Mouse (Mus musculus) urinary bladder, postnatal 14 days (tissue): ENCODE data around the gene Ptprd.

Experiments
- DNase-seq: peaks from one replicate; pipeline ENCODE4 v3.0.0; 2021; ENCODE audit warnings: low spot score

Ptprd gene

DNA sequence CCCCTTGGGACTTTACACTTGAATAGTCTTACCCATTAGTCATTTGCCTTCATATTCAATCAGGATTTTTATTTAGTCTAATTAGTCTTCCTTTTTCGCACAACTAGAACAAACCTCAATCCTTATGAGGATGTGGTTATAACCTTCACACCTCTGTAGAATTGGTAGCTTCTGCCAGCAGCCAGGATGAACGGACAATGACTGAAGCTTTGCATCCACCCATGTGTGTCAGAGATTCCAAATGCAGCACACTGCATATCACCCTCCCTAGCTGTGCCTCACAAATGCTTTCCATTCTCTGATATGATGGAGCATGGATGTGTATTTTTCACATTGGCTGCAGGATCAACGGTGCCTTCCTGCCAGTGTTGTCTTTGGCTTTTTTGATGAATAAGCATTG is 1898.0 kb downstream of the Ptprd start:
- DNase-seq = no peak

DNA sequence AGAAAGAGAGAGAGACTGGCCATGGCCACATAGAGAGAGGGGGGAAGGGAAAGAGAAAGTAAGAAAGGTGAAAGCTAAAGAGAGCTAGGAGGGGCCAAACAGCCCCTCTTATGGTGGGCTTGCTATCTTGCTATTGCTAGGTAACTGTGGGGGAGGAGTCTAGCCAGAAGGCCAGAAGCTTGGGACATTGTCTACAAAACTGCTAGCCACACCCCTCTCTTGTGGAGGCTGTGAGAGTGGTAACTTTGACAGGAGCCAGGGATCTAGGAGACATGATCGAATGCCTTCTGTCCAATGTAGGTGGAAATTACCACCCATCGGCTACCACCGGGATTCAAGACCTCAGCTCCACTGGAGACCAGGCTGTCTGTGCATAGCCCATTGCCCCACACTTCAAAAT is 1899.2 kb downstream of the Ptprd start:
- DNase-seq = no peak

DNA sequence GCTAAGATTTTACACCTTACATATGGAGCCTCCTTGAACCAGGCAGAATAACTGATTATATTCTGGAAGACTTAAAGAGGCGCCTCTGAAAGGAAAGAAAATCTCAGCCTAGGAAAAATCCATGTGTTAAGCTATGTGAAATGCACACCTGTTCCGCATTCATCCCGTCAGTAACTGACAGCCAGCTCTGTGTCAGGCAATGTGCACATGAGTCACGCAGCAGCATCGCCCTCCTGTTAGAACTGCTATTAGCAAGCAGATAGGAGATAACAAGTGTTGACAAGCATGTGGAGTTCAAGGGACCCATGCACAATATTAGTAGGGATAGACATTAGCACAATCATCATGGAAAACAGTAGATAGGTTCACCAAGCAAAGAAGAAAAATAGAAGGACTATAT is 1905.8 kb downstream of the Ptprd start:
- no peak for DNase-seq

DNA sequence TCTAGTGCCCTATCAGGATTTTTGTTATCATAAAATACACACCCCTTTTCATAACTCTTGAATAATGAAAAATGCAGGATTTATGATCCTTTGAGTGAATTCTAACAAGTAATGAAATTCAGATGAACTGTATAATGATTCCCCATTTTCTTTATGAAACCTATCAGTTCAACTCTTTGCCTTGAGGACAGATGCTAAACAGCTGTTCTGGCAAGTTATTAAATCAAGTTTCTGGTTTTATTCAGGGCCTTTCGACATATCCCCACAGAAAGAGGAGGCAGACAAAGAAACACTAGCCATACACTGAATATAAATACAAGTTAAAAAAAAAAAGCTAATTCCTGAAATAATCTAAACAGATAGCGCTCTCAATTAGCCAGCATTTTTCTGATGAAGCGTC is 1914.4 kb downstream of the Ptprd start:
- DNase-seq = no peak

DNA sequence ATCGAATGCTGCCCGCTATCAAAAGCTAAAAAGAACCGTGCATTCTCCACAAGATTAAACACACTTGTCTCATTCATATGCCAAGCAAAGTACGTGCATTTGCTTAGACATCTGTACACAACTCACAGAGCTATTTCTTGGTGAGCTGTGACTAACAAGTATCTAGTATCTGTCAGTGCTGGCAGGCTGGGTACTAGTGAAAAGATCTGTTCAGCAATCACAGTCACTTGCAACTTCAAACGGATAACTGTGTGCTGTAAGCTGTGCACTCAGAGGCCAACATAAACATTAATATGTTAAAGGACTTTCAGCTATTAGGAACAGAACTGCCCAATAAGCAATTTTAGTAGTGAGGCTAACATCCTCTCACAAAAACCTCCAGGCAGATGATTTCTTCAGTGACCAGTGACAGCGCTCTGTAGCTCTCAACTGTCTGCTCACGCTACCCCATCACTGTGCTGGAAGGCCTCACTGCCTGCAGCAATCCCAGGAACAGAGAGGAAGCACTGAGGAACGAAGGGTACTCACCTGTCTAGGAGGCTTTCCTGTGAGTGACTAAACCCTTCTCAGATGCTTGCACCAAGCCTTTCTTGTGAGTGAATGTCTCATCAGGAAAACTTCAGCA is 1918.9 kb downstream of the Ptprd start:
- no peak for DNase-seq

DNA sequence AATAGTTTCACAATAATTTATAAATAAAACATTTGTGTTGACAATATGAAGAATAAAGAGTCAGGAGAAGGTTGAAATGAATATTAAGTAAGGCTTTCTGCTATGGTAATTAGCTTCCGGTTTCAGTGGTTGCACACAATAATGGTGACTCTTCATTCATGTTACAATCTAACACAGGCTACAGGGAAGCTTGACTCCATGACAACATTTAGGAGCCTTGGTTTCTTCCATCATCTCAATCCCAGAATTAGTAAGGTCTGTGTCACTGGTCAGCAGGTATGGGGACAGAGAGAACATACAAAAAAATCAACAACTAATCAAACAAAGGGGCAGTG is 1921.3 kb downstream of the Ptprd start:
- DNase-seq = no peak

DNA sequence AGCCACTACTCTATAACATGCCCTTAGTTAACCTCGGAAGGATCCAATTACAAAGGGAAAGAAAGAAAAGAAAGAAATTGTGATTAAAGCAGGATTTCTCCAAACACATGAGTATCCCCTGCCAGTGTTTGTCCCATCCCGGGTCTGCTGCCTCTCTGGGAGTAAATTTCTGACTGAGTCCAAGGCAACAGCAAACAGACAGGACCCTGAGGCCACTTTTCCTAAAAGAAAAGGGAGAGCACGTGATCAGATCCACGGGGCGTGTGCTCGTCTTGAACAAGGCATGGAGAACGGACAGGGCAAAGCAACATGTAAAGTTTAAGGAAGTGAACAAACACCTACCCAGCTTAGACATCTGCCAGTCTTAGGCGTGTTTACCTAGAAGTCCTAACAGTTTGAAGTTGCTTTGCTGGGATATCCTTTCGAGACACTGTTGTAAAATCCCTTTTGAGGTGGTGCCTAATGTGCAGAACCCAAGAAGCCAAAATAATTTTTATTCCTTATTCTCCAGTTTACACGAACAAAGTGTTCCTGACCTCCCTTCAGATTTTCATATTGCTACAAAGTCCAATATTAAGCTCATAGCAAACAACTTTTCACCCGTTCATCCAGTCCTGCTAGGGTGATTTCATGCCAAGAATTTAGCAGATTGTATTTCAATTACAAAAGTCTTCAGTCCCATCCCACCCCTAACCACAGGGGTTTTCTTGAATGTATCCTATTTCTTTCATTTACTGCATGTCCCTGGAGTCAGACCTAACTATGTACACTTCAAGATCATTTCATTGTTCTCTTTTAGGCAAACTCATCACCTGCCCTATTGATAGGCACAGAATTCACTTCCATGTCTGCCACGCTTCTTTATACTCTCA is 1921.9 kb downstream of the Ptprd start:
- DNase-seq = no peak

DNA sequence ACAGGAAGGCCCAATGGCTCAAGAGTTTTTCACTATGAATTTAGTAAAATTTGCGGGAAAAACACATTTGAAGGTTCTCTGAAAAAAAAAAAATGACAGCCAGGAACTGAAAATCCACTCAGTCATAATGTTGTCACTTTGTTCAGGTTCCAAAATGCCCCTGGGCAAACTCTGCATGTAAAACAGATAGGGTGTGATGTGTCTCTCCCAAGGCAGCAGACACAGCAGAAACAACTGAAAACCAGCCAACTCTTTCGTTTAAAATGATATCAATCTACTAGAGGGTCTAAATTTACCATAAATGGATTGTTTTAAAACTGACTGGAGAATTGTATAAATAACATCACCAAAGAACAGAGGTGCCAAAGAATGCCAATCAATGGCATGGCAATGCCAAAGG is 1925.7 kb downstream of the Ptprd start:
- DNase-seq = no peak

DNA sequence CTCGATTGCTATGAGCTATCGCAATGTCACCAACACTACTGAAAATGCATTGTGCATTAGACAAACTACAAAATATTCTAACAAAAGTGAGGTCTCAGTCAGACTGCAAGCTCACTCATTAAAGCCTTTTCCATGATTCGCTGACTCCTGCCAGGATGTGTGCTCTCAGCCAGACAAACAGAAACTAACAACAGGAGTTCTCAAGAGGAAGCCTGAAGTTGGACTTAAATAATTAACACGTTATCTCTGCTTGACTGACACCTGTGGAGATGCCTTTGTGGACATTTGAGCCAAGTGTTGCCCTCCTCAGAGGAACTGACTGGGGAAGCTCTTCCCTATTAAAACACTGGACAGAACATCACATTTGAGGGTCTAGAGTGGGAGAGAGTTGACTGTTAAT is 1928.9 kb downstream of the Ptprd start:
- no peak for DNase-seq

DNA sequence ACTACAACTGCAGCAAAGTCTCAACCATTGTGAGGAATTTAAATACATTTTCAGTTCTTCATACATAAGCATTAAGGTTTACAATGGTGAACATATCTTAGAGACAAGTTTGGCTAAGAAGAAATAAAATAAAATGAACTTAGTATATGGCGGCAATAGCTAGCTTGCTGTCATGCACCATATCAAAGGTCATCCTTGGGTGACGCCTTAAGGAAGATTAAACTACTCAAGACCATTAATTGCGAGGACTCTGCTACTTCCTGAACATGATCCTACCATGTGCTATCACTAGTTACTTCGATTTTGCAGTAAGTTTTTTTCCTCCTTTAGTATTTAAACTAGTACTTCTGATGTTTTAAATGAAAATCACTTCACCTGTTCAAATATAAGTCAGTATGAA is 1949.0 kb downstream of the Ptprd start:
- DNase-seq = no peak

DNA sequence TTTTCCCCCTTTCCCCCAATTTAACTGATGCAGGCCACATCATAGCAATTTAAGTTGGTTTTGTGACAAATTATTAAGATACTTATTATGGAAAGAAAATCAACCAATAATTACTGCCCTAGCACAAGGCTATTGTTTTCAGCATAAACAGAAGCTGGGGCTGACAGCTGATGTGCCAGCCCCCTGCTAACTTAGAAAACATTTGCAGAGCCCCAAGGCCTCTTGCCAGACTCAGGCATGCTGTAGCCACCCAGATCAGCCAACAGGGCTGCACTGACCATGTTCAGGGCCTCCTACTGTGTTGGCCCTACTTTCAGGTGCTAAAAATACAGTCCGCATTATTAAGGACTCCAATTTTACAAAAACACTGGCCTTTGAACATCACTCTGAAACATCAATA is 1951.1 kb downstream of the Ptprd start:
- DNase-seq = no peak

DNA sequence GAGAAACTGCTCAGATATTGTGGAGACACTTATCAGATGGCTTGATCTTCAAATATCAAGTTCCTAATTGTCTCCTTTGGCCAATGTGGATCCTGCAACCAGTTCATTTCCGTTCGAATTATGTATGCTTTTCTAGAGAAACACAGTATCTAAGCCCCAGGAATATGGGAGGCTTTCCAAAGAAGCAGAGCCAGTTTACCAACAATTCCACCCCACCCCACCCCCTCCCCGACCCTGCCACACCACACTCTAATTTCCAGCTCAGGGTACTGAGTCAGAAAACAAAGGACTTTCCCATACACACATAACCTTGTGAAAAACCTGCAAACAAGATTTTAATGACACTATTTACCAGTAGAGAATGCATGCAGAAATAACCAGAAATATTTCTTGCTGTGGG is 1951.5 kb downstream of the Ptprd start:
- no peak for DNase-seq

DNA sequence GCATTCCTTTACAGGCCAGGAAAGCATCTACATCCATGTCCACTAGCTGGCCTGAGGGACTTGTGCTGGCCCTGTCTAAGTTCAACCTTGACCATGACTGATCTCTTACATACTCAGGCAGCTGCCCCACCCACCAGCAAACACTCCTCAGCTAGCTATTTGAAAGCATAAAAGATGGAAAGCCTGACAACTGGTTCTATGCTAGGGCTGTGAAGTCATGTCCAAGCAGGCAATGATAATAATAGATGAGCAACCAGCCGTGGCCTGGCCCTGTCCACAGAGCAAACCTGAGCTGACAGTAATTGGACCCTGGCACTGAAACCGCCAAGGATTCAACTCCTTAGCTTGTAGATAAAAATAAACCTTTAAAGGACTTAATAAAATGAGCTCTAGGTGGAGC is 1952.1 kb downstream of the Ptprd start:
- DNase-seq = no peak

DNA sequence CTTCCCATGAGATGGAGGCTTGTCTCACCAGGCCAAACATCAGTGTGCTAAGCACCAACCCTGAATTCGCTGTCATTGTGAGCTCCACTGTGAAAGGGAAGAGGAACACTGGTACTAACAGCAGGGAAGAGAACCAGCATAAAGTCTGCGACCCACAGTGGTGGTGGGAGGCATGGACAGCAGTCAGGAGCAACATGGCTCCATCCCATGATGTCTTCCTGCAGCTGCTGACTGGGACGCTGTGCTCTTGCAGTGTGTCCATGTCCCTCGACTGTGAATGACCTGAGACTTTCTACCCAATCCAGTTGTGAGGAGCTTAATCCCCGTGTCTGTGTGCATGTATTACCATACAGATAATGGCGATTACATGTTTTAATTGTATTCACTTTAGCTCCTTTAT is 1967.4 kb downstream of the Ptprd start:
- DNase-seq = no peak

DNA sequence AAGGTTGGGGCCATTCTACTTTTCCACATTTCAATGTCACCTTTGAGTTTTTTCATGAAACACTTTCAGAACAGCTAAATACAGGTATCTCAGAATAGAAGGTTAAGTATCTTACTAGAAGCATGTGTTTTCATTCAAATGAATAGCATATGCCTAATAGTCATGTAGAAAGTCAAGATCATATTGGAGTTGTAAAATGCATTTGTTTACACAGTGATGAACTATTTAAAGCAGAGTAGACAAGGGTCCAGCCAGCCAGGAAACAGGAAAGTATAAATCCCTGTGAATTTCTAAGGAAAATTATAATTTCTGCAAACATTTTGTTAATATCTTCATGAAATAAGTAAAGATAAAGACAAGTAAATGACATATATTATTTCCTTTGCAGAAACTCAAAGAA is 1970.2 kb downstream of the Ptprd start:
- DNase-seq = no peak

DNA sequence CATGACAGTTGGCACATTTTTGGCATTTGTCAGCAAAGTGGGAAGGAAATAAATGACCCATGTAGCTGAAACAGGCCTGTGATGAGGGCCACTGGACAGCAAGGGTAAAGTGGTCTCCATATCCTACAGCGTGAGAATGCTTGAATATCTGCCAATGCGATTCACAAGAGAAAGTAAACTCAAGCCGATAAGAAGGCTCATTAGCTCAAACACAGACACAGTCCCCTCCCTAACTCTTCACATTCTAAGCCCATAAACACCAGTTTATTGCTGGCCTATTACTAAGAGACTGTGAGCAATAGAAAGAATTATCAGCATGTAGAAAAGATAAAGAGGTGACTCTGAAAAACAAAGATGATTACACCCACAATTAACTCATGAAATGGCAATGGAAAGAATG is 1970.6 kb downstream of the Ptprd start:
- no peak for DNase-seq

DNA sequence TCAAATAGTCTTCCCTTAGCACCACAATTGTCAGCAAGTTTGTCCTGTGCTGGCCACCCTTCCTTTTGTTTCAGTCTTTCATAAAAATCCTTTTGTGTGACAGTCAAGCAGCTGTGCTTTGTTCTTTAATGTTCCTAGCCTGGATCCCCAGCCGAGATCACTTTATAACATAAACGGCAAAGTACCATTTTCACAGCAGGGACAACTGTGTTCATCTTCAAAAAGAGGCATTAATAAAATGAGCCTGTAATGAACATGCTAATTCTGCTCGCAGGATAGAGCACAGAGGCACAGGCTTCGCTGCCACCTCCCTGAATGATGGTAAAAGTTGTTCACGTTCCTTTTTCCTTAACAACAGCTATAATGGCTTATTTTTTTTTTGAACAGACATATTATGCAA is 1972.7 kb downstream of the Ptprd start:
- DNase-seq = no peak

DNA sequence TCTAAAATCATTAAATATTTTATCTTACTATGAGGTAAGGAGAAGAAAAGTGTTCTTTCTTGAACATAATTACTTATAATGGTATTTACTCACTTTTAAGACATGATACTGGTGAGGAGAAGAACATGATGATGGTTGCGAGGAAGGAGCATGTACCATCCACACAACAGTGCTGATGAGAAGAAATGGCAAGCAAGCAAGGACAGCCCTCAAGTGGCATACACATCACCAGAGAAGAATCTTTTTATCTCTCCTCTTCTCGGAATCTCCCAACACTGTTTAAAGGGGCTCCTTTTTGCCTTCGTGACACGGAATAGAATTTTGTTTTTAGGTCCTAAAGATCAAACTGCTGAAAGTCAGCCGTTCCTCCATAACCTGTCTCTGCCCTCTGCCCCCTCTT is 1973.2 kb downstream of the Ptprd start:
- DNase-seq = no peak

DNA sequence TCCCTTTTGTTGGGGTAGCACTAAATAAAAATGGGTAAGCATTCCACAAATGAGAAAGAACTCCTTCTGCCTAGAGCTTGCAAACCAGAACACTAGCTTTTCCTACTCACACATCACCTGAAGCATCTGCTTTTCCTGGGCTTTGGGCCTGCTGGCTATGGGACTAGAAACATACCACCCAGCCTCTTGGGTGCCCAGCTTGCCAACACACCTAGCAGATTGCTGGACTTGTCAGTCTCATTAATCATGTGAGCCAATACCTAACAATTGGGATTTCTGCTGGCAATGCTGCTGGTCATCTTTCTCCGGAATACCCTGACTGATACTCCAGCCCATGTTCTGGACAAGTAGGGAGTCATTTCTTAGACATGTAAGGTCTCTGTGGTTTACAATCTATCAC is 1973.9 kb downstream of the Ptprd start:
- no peak for DNase-seq

DNA sequence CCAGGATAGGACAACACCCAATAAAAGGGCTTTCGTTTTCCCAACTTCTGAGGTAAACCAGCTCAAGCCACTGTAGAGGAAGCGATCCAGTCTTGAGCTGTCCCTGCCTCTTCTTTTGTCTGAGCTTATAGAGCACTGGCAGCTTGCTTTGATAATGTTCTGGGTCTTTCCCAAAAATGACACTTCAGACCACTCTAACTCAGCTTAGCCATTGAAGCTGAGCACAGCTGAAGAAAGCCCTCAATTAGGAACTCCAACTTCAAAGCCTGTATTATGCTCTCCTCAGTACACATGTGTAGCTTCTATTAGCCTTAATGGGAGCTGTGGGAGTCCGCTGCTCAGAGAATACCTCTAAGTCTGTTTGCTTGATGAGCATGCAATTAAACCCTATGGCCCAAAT is 1988.0 kb downstream of the Ptprd start:
- DNase-seq = no peak

DNA sequence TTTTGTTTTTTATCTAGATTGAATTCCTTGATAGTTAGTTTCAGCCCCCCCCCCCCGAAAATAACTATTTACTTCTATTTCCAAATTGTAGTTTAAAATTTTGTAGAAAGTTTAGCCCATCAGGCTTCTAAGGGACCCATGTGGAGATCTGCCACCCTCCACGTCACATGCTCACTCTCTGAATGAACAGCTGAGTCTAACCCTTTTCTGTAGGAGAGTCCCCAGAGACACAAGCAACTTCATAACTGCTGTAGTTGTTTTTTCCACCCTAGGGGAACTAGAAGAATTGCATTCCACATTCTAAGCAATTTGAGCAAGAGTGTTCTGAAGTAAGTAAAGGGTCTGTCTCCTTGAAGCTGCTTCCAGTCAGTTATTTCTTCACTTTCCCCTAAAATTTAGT is 1989.2 kb downstream of the Ptprd start:
- DNase-seq = no peak

DNA sequence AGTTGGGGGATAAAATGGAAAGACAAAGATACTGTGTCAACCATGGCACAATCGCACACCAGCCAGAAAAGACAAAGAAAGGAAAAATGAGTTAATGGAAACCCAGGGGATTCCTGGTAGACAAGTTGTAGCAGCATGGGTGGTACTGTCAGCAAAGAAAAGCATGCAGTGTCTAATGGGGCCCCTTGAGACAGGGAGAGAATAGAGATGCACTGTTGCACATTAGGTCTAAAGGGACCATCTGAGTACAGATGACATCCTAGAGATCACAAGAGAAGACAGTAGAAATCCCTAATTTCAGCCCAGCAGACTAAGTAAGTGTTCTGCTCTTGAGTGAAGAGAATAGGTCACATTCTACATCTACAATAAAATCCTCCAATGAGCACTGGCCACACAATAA is 1993.7 kb downstream of the Ptprd start:
- no peak for DNase-seq

DNA sequence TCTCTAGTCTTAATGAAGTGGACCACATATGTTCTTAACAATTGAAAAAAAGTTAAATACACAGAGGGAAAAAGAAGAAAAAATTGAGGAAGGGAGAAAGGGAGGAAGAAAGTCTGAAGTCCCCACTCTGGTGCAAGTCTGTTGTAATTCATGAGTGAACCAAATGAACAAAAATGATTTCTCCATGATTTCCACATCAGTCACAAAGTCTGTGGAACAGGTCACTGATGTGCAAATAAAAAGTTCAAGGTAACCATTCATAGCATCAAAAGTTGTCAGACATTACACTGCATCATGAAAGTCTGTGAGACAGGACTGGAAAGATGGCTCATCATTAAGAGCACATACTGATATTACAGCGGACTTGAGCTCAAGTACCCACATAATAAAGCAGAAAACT is 1996.6 kb downstream of the Ptprd start:
- DNase-seq = no peak

DNA sequence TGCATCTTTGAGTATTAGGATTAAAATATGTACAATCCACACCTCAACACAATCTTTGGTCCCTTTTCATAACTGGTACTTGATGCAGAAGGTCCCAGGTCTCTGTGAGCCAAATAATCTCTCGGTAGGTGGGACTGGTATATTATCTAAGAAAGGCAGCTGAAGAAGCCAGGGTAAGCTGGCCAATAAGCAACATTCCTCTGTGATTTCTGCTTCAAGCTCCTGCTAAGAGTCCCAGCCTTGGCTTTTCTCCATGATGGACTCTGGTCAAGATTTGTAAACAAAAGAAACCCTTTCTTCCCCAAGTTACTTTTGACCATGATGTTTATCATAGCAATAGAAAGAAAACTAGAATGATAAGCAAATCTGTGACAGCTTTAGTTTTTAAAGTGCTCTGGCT is 2012.4 kb downstream of the Ptprd start:
- no peak for DNase-seq
